Mouse (Mus musculus): Measurements from ENCODE around the gene Frmd4b.

- no peak for TF ChIP-seq POLR2A (IDR thresholded peaks at IDR 0.05; ENCODE audit: low read depth, low read length)
- TF ChIP-seq CTCF (IDR thresholded peaks at IDR 0.05; ENCODE audit: extremely low read depth, insufficient read depth, insufficient read length, insufficient replicate concordance) = no peak
Measured at GRCm38 (mm10) chr6:97341628-97342027, 275.7 kb downstream of the Frmd4b start.
